Mouse (Mus musculus) intestine, postnatal 0 days (tissue): ENCODE results near the gene Crxos. TPM values are rescaled to one million over a fixed set of nuclear protein-coding genes. Genes with fewer than 3 reads are reported as not detected.

Experiments
- ATAC-seq: fragments of 200-750 bp; cut with Nextera tagmentation; 2 replicates; pipeline ENCODE4 v1.8.0; 2017; ENCODE audit warnings: mild to moderate bottlenecking, moderate TSS enrichment, moderate library complexity
- H3K27ac ChIP-seq: fragments of 300-500 bp; sonication (generic); 2 replicates; pipeline ENCODE4 v1.5.1; 2014; ENCODE audit warnings: mild to moderate bottlenecking, low read depth, low read length, moderate library complexity
- H3K27me3 ChIP-seq: fragments of 300-500 bp; sonication (generic); replicated peaks from 2 replicates; pipeline ENCODE4 v1.6.1; 2014; ENCODE audit warnings: low read length, mixed read lengths; ENCODE audit not compliant: control insufficient read depth, insufficient read depth
- H3K36me3 ChIP-seq: fragments of 300-500 bp; sonication (generic); 2 replicates; pipeline ENCODE4 v1.6.1; 2014; ENCODE audit warnings: mild to moderate bottlenecking, moderate library complexity; ENCODE audit not compliant: control insufficient read depth, insufficient read depth
- H3K4me1 ChIP-seq: fragments of 300-500 bp; sonication (generic); replicated peaks from 2 replicates; pipeline ENCODE4 v1.6.1; 2014; ENCODE audit warnings: antibody characterized with exemption, low read length, mixed read lengths; ENCODE audit not compliant: control insufficient read depth, insufficient read depth
- H3K4me2 ChIP-seq: fragments of 300-500 bp; sonication (generic); replicated peaks from 2 replicates; pipeline ENCODE4 v1.6.1; 2014; ENCODE audit warnings: low read depth, mild to moderate bottlenecking, moderate library complexity
- H3K4me3 ChIP-seq: fragments of 300-500 bp; sonication (generic); 2 replicates; pipeline ENCODE4 v1.5.1; 2014; ENCODE audit warnings: low read depth, low read length
- H3K9ac ChIP-seq: fragments of 300-500 bp; sonication (generic); 2 replicates; pipeline ENCODE4 v1.6.1; 2014; ENCODE audit warnings: mild to moderate bottlenecking, low read depth, low read length
- H3K9me3 ChIP-seq: fragments of 300-500 bp; sonication (generic); 2 replicates; pipeline ENCODE4 v1.6.1; 2016; ENCODE audit warnings: mixed run types; ENCODE audit not compliant: control insufficient read depth
- CTCF ChIP-seq: sonication (generic); IDR thresholded peaks from 2 replicates; pipeline ENCODE4 v1.5.1; 2016; ENCODE audit warnings: low read depth, mild to moderate bottlenecking, control low read depth, antibody characterized with exemption, moderate library complexity
- WGBS: fragments of 180-500 bp; shearing (Covaris S2); extraction: QIAGEN DNeasy Blood & Tissue Kit; methylation state at CpG from one replicate; pipeline ENCODE4 v1.1.7; 2014; 5-methylcytosine and 5-hydroxymethylcytosine counted together
- polyA plus RNA-seq: library from polyadenylated mRNA; unstranded; fragments of >200 nt; fragmentation: Nextera tagmentation; extraction: Ambion mirVana; gene quantifications from 2 replicates; pipeline ENCODE4 v1.2.1, GENCODE M21; 2015

Gene Crxos
- polyA plus RNA-seq, 1 experiment from 2014 or later, result not detected

DNA sequence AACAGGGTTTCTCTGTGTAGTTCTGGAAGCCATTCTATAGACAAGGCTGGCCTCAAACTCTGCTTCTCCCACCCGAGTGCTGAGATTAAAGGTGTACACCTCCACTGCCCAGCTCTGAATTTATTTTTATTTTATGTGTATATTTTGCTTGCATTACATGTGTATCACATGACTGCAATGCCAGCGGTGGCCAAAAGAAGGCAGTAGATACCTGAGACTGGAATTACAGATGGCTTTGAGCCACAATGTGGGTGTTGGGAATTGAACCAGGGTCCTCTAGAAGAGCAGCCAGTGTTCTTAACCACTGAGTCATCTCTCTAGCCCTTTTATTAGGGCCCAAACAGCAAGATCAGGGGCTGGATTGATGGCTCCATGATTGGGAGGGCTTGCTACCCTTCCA lies 48.1 kb downstream of the Crxos start:
- no peak for ATAC-seq
- WGBS, result 72% methylated on average over 2 of the region's 2 CpGs
- Histone ChIP-seq H3K4me2 (no peak overlapping the region), H3K4me3 (no peak overlapping the region), H3K36me3 (no peaks in the 10 kb centered on the region), H3K4me1 (no peaks in the 10 kb centered on the region), H3K27me3 (no peaks in the 10 kb centered on the region), H3K9ac (no peak overlapping the region), H3K9me3 (no peaks in the 10 kb centered on the region), H3K27ac (no peak overlapping the region)
- TF ChIP-seq CTCF, result peak; percentile 45

DNA sequence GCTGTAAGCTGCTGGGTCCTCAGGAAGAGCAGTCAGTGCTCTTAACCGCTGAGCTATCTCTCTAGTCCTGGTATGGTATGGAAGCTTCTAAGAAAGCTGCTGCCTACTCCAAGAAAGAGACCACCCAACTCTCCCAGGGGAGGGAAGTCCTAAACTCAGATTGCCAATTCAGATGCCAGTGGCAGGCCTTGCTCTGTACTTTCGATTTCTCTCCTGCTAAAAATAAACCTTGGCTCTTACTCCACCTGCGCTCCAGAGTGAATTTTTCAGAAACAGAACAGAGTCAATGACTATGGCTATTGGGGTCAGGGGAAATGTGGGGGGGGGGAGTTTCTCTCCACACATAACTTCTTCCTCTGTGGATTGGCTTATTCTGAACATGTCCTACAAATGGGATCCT lies 49.2 kb downstream of the Crxos start:
- Histone ChIP-seq H3K27ac (no peak overlapping the region), H3K36me3 (peaks cover 4% of the 10 kb centered on the region; the same call in 1 of the 2 replicates), H3K4me1 (no peaks in the 10 kb centered on the region), H3K27me3 (no peaks in the 10 kb centered on the region), H3K9me3 (no peaks in the 10 kb centered on the region), H3K4me2 (no peak overlapping the region), H3K9ac (no peak overlapping the region), H3K4me3 (no peak overlapping the region)
- no peak for ATAC-seq
- WGBS, result 71% methylated on average over 3 of the region's 3 CpGs
- no peak for TF ChIP-seq CTCF

DNA sequence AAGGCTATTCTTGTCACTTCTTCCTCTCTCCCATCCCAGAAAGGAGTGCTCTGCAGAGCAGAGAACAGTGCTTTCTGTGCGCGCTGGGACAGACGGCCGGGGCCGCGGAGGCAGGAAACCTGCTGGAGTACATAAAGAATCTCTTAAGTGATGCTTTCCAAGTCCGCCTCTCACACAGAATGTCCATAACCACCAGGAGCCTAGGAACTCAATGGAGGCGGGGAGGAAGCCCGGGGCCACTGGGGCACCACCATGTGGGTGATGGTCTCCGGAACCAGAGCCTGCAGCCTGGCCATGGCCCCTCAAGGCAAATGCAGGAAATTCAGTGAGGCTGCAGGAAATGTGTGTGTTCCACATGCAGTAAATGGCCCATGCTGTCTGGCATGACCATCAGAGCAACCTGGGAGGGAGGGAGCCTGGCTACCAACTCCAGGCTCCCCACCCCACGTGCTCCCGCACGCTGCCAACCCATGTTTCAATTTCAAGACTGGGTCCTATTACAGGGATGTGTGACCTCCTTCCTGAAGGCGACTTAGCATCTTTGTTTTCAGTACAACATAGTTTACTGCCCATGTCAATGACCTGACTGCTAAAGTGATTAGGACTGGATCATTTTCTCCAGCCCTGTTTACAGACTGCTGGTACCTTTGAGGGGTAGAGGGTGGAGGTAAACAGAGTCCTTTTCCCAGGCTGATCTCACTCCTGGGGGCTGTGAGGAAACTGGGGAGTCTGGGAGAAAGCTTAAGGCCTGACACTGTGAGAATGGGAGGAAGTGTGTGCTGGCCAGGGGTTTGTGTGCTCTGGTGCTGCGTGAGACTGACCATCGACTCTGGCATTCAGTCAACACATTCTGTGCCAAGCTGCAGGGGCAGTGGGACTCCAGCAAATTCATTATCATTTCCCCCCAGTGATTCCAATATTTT lies 51.3 kb downstream of the Crxos start:
- no peak overlapping the region for H3K27ac ChIP-seq
- no peak for TF ChIP-seq CTCF
- no peaks in the 10 kb centered on the region for H3K27me3 ChIP-seq
- no peak for ATAC-seq
- no peaks in the 10 kb centered on the region for H3K9me3 ChIP-seq
- H3K4me1 ChIP-seq, result no peaks in the 10 kb centered on the region
- H3K4me3 ChIP-seq, result no peak overlapping the region
- H3K9ac ChIP-seq, result no peak overlapping the region
- 53% methylated on average over 16 of the region's 16 CpGs for WGBS
- peaks cover 23% of the 10 kb centered on the region for H3K36me3 ChIP-seq
- H3K4me2 ChIP-seq, result no peak overlapping the region

DNA sequence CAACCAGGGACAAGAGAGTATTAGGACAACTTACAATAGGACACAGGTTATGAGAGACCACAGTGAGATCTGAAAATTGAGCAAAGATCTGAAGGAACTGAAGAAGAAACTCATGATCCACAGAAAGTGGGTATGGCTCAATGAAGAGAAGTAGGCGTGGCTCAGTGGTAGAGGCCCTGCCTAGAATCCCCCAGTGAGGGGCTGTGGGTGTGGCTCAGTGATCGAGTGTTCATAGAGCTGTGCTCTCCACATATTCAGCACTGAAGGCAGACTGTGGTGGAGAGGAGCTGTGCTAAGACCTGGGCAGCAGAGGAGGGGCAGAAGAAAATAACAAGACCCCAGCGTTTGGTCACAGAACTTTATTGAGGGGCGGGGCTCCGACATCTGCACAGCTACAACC lies 55.1 kb downstream of the Crxos start:
- H3K27ac ChIP-seq, result no peak overlapping the region

DNA sequence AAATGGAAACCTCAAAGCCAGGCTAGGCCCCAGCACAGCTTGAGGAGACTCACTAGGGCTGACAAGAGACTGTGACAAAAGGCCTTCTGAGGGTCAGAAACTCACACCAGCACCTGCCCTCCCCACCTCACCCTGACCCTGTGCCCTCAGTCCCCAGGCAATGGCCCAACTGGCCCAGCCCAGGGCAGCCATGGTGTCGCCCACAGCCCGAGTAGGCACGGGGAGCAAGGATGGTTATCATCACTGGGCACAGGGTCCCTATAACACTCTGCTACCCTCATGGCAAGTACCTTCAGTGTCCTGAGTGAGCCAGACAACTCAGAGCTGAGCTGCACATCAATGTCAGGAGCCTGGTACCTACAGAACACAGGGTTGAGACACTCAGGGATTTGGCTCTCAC lies 56.2 kb downstream of the Crxos start:
- no peak for ATAC-seq
- TF ChIP-seq CTCF, result no peak
- no peak overlapping the region for H3K27ac ChIP-seq
- no peak overlapping the region for H3K4me2 ChIP-seq
- H3K27me3 ChIP-seq, result no peaks in the 10 kb centered on the region
- H3K9ac ChIP-seq, result no peak overlapping the region
- peaks cover 72% of the 10 kb centered on the region for H3K36me3 ChIP-seq
- no peak overlapping the region for H3K4me3 ChIP-seq
- WGBS, result 100% methylated on average over 3 of the region's 3 CpGs
- H3K9me3 ChIP-seq, result no peaks in the 10 kb centered on the region
- no peaks in the 10 kb centered on the region for H3K4me1 ChIP-seq

More for the DNA sequence above, 55.1 kb downstream of the Crxos start:
- Histone ChIP-seq H3K9ac (no peak overlapping the region), H3K9me3 (no peaks in the 10 kb centered on the region), H3K4me2 (no peak overlapping the region), H3K36me3 (peaks cover 61% of the 10 kb centered on the region), H3K27me3 (no peaks in the 10 kb centered on the region), H3K4me1 (no peaks in the 10 kb centered on the region), H3K4me3 (no peak overlapping the region)
- no peak for ATAC-seq
- WGBS, result 82% methylated on average over 5 of the region's 5 CpGs
- no peak for TF ChIP-seq CTCF

DNA sequence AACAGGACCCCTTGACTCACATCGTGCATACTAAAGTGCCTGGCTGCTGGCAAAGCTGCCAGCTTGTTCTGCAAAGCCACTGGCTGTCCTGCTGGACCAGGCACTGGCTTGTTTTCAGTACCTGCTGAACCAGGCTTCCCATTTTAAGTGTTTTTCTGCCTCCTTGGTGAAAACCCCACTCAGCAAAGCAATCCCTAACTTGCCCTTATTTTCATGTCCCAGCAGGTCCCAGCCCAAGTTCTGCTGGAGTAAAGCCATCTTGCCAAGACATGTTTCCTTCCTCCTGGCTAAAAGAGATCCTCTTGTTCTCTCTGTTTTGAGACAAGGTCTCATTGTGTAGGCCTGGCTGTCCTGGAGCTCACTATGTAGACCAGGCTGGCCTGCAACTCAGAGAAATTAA lies 61.9 kb downstream of the Crxos start:
- H3K27ac ChIP-seq, result no peak overlapping the region
- H3K4me1 ChIP-seq, result no peaks in the 10 kb centered on the region
- no peak for ATAC-seq
- no peak overlapping the region for H3K9ac ChIP-seq
- TF ChIP-seq CTCF, result no peak
- H3K4me3 ChIP-seq, result no peak overlapping the region
- H3K9me3 ChIP-seq, result no peaks in the 10 kb centered on the region
- no peaks in the 10 kb centered on the region for H3K27me3 ChIP-seq
- WGBS, result 90% methylated on average over 1 of the region's 1 CpGs
- H3K36me3 ChIP-seq, result peaks cover 50% of the 10 kb centered on the region
- H3K4me2 ChIP-seq, result no peak overlapping the region
